Mouse (Mus musculus): ENCODE results near the gene Zfp408.
"Not testable (repeated sequence)": the region's sequence is repeated elsewhere in the genome, so short reads cannot be mapped to it uniquely, and the experiment has no call there.

Zfp408 gene

GRCm38 (mm10) chr2:91609370-91609769 lies 40.2 kb downstream of the Zfp408 start:
- not testable (repeated sequence) for DNase-seq (ENCODE audit: low read depth, low spot score)

GRCm38 (mm10) chr2:91602389-91602788 lies 47.2 kb downstream of the Zfp408 start:
- DNase-seq (ENCODE audit: low read depth, low spot score): no peak

DNA sequence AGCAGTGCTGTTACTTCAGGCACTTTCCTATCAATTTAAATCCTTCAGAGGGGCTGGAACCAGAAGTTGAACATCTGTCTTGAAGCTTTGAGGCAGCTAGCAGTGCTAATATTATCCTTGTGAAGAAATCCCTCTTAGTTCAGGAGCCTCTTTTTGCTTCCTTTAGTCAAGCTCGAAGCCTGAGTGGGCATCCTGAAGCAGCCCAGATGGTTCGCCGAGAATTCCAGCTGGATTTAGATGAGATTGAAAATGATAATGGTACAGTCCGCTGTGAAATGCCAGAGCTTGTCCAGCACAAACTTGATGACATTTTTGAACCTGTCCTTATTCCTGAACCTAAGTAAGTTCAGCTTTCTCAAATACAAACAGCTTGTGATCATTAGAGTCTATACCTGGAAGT lies 49.1 kb downstream of the Zfp408 start:
- no peak for DNase-seq (ENCODE audit: low read depth, low spot score)

All from retina, adult 2 months (tissue).